Mouse (Mus musculus) CH12.LX (cell line): Measurements from ENCODE around the gene Jmjd1c. TPM values are rescaled to one million over a fixed set of nuclear protein-coding genes. Genes with fewer than 3 reads are reported as not detected.

Source experiments
- DNase-seq: peaks from one replicate; pipeline ENCODE4 v3.0.0-alpha.2; 2013; ENCODE audit errors: extremely low read depth
- H3K27ac ChIP-seq: 2 replicates; pipeline ENCODE4 v1.5.1; 2012; ENCODE audit warnings: low read depth, mild to moderate bottlenecking, control low read depth, moderate library complexity; ENCODE audit not compliant: insufficient read depth
- H3K27me3 ChIP-seq: replicated peaks from 2 replicates; pipeline ENCODE3; 2012; ENCODE audit warnings: inconsistent platforms
- H3K36me3 ChIP-seq, 2 experiments: replicated peaks in 1 of 2; 2 replicates each; pipeline versions ENCODE3 to v1.6.1; 2012; ENCODE audit warnings: inconsistent platforms in 1 of 2, low read length in 1 of 2, mild to moderate bottlenecking in 1 of 2, mixed read lengths in 1 of 2, moderate library complexity in 1 of 2; ENCODE audit not compliant: control insufficient read depth in 1 of 2, insufficient read depth in 1 of 2
- H3K4me1 ChIP-seq, 2 experiments: 2 replicates each; pipeline ENCODE4 v1.6.1; 2012; ENCODE audit warnings: inconsistent platforms in 1 of 2, moderate library complexity in 1 of 2; ENCODE audit not compliant: insufficient read depth in 2 of 2, control insufficient read depth in 1 of 2
- H3K4me2 ChIP-seq: 2 replicates; pipeline ENCODE4 v1.6.1; 2012; ENCODE audit warnings: low read depth, mild to moderate bottlenecking, control low read depth; ENCODE audit not compliant: poor library complexity, insufficient read depth, severe bottlenecking
- H3K4me3 ChIP-seq, 3 experiments: fragments of 150-350 bp in 1 of 3; sonication (generic) in 1 of 3; replicated peaks in 1 of 3; 2 replicates each; pipeline versions ENCODE3 to v1.5.1; 2011 to 2012; ENCODE audit warnings: low read depth in 2 of 3, low read length in 2 of 3, mild to moderate bottlenecking in 2 of 3, moderate library complexity in 2 of 3, control low read depth in 1 of 3, improper control_type of control experiment in 1 of 3, inconsistent platforms in 1 of 3, mixed read lengths in 1 of 3; ENCODE audit not compliant: poor library complexity in 1 of 3
- H3K79me2 ChIP-seq: replicated peaks from 2 replicates; pipeline ENCODE4 v1.6.1; 2012; ENCODE audit warnings: mild to moderate bottlenecking, moderate library complexity; ENCODE audit not compliant: control insufficient read depth, poor library complexity, insufficient read depth, severe bottlenecking; ENCODE audit errors: extremely low read depth
- H3K9ac ChIP-seq: 2 replicates; pipeline ENCODE4 v1.6.1; 2012; ENCODE audit warnings: low read depth, mild to moderate bottlenecking, control low read depth, moderate library complexity; ENCODE audit not compliant: insufficient read depth
- H3K9me3 ChIP-seq: replicated peaks from 2 replicates; pipeline ENCODE3; 2012; ENCODE audit warnings: low read length, inconsistent platforms, mixed read lengths
- BHLHE40 ChIP-seq: IDR thresholded peaks from 2 replicates; pipeline ENCODE4 v1.6.1; 2011; ENCODE audit warnings: mild to moderate bottlenecking, low read depth, low read length, improper control_type of control experiment
- EP300 ChIP-seq: IDR thresholded peaks from 2 replicates; pipeline ENCODE4 v1.6.1; 2011; ENCODE audit warnings: low read length, improper control_type of control experiment
- MAX ChIP-seq: IDR thresholded peaks from 2 replicates; pipeline ENCODE4 v1.6.1; 2011; ENCODE audit warnings: low read length, improper control_type of control experiment
- MAZ ChIP-seq: IDR thresholded peaks from 2 replicates; pipeline ENCODE4 v1.6.1; 2012; ENCODE audit warnings: low read depth, mild to moderate bottlenecking, inconsistent platforms, low read length, improper control_type of control experiment, moderate library complexity
- MEF2A ChIP-seq: IDR thresholded peaks from 2 replicates; pipeline ENCODE4 v1.6.1; 2014; ENCODE audit warnings: low read depth, mild to moderate bottlenecking, inconsistent platforms, low read length, improper control_type of control experiment, borderline replicate concordance
- MXI1 ChIP-seq: IDR thresholded peaks from 2 replicates; pipeline ENCODE4 v1.6.1; 2011; ENCODE audit warnings: mild to moderate bottlenecking, low read depth, low read length, improper control_type of control experiment
- MYC ChIP-seq: IDR thresholded peaks from 2 replicates; pipeline ENCODE4 v1.6.1; 2011; ENCODE audit warnings: low read depth, mild to moderate bottlenecking, improper control_type of control experiment, low read length
- PAX5 ChIP-seq: IDR thresholded peaks from 2 replicates; pipeline ENCODE4 v1.6.1; 2012; ENCODE audit warnings: low read length, inconsistent platforms, mixed read lengths
- POLR2A ChIP-seq: IDR thresholded peaks from 2 replicates; pipeline ENCODE4 v1.6.1; 2011; ENCODE audit warnings: low read depth, mild to moderate bottlenecking, improper control_type of control experiment, low read length
- SIN3A ChIP-seq: IDR thresholded peaks from 2 replicates; pipeline ENCODE4 v1.6.1; 2012; ENCODE audit warnings: low read length, improper control_type of control experiment, inconsistent platforms
- USF1 ChIP-seq: IDR thresholded peaks from 2 replicates; pipeline ENCODE4 v1.6.1; 2014; ENCODE audit warnings: low read depth, mild to moderate bottlenecking, inconsistent platforms, low read length, improper control_type of control experiment
- ZMIZ1 ChIP-seq: IDR thresholded peaks from 2 replicates; pipeline ENCODE4 v1.6.1; 2012; ENCODE audit warnings: low read depth, mild to moderate bottlenecking, inconsistent platforms, low read length, improper control_type of control experiment
- dilution Hi-C: fragments of 300-500 bp; cut with MboI; formaldehyde crosslinking; loops from 2 replicates; pipeline ENCODE4 v1.14.3; 2020; ENCODE audit warnings: low sequenced_read_pairs; ENCODE audit not compliant: extremely low pct_unique_long_range_greater_than_20kb, extremely low pct_ligation_motif_present
- in situ Hi-C: fragments of 300-500 bp; cut with MboI; formaldehyde crosslinking; loops from 3 replicates; pipeline ENCODE4 v1.14.3; 2019; ENCODE audit warnings: low sequenced_read_pairs, low pct_ligation_motif_present, low pct_unique_long_range_greater_than_20kb, mixed read lengths
- polyA plus RNA-seq: library from polyadenylated mRNA; unstranded; fragments of >175 nt; gene quantifications from 2 replicates; pipeline ENCODE4 v1.2.1, GENCODE M21; 2012; ENCODE audit warnings: low read depth; ENCODE audit not compliant: insufficient read length
- total RNA-seq, 2 experiments: library from RNA; depleted of rRNA; stranded (reverse); fragments of 300-350 nt in 1 of 2; fragments of >200 nt in 1 of 2; gene quantifications; 2 replicates each; pipeline ENCODE4 v1.2.3; 2012 to 2014

The Jmjd1c gene
- total and polyA plus RNA-seq, 3 experiments = 41.2 to 50.1 (median 41.6) TPM

- Histone ChIP-seq H3K4me3 (no peak overlapping the region), H3K4me1 (peaks cover 2 to 29% of the 10 kb centered on the region in 2 experiments; a peak in 3 of 4 replicates), H3K9me3 (peaks cover 9% of the 10 kb centered on the region), H3K9ac (peak overlapping the region; percentile 74; the same call in 1 of the 2 replicates), H3K4me2 (peak overlapping the region; percentile 88), H3K36me3 (peaks cover 2 to 30% of the 10 kb centered on the region in 2 experiments), H3K27ac (no peak overlapping the region), H3K27me3 (no peaks in the 10 kb centered on the region), H3K79me2 (peaks cover 78% of the 10 kb centered on the region)
- DNase-seq = no peak
- in situ Hi-C loops (loop anchor here (5.0 to 25.0 kb wide), 2 partner anchors 93 to 183 kb away; no protein-coding TSS in a partner anchor), dilution Hi-C loops (no loop called here)
- TF ChIP-seq MAZ = no peak
Observed at GRCm38 (mm10) chr10:67094922-67095321, 1.0 kb upstream of the Jmjd1c start.

GRCm38 (mm10) chr10:67096621-67097436, 904 bp downstream of the Jmjd1c start, which contains the start of gene Reep3:
TSS of gene Reep3 (minus strand) at chr10:67096945.
- peaks cover 4 to 47% of the 10 kb centered on the region in 2 experiments for H3K4me1 ChIP-seq
- H3K9me3 ChIP-seq = peaks cover 6% of the 10 kb centered on the region
- peak within 1 kb of the TSS; percentile 97 for H3K27ac ChIP-seq
- H3K4me3 ChIP-seq = peak within 1 kb of the TSS; percentile 66 to 93 (median 87)
- DNase-seq = peak; percentile 60
- peak within 1 kb of the TSS; percentile 88 for H3K4me2 ChIP-seq
- TF ChIP-seq POLR2A (0 out of 2 replicates have a peak, but pooled peaks have one; percentile 40), MXI1 (peak; percentile 80), MYC (0 out of 2 replicates have a peak, but pooled peaks have one; percentile 16), MEF2A (no peak), PAX5 (no peak), MAX (peak; percentile 58), BHLHE40 (peak; percentile 85; the same call in 1 of the 2 replicates), SIN3A (peak; percentile 13; the same call in 1 of the 2 replicates), ZMIZ1 (peak; percentile 21; the same call in 1 of the 2 replicates), EP300 (0 out of 2 replicates have a peak, but pooled peaks have one; percentile 29), USF1 (no peak)
- H3K36me3 ChIP-seq = peaks cover 0 to 22% of the 10 kb centered on the region in 2 experiments
- dilution Hi-C loops = no loop called here
- peak within 1 kb of the TSS; percentile 74 for H3K9ac ChIP-seq
- no peaks in the 10 kb centered on the region for H3K27me3 ChIP-seq
- H3K79me2 ChIP-seq = peaks cover 83% of the 10 kb centered on the region
- in situ Hi-C loops = loop anchor here (5.0 to 25.0 kb wide), 2 partner anchors 95 to 185 kb away; no protein-coding TSS in a partner anchor
